Mouse (Mus musculus): ENCODE measurements around the gene Sfmbt2.
"Not testable (repeated sequence)": the region's sequence is repeated elsewhere in the genome, so short reads cannot be mapped to it uniquely, and the experiment has no call there.

Sfmbt2 gene

DNA sequence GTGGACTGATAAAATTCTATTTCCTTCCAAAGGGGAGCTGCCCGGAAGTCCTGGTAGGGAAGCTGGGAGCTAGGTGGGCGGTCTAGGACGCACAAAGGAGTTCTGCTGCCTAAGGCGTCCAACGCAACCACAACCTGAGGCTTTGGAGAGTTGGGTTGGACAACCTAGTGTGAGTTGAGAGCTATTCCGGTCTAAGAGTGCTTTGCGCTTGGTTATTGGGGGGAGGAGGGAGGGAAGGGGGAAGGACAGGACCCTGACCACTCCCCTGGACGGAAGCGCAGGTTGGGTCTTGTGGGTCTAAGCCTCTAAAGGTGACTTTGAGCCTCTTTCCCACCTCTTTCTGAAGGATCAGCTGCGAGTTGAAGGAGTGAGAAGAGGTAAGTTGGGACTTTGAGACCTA is at the start of gene Sfmbt2:
Gene Sfmbt2, plus strand, starts transcription at position 335 of the 400 bp plus-strand sequence.
- in situ Hi-C loops (cut with MboI; ENCODE audit: unreplicated experiment in 2 of 2): loop anchor here in 1 of 2 experiments (25.0 kb wide), 1 partner anchor 692 kb away; no protein-coding TSS in a partner anchor

DNA sequence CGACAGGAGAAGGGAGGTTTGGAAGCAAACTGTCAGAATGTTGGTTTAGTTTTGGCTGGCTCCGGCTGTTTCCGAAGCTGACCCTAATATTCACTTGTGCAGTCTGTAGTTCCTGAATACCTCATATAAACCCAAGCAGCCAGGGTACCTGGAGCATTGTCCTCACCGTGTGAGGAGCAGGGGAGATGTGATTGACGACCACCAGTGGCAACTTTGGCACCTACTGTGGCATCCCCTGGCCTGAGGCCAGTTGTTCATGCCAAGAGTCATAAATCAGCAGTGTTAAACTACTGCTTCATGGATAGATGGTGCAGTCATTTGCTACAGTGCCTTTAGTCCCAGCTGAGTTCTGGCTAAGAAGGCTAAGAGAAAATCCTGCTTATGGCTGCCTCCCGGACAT is 49.2 kb upstream of the Sfmbt2 start:
- in situ Hi-C loops (cut with MboI; ENCODE audit: unreplicated experiment in 2 of 2): no loop called here

DNA sequence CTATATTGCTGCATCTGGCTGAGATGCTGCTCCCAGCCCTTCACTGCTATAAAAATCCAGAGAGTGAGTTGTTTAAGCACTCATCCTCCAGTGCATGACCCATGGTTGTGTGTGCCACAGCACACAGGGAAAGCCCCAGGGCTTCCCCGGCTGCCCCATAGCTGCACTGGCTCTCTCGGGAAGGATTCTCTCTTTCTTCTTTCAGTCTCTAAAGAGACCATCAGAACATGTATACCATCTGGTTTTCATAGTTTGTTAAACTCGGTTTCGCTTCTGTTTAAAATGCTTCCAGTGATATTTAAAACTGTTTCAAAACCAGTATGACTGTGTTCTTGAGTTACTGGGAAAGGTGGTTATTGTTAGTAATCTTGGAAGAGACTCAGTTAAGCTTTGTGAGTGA is 47.1 kb upstream of the Sfmbt2 start:
- in situ Hi-C loops (cut with MboI; ENCODE audit: unreplicated experiment in 2 of 2): no loop called here

DNA sequence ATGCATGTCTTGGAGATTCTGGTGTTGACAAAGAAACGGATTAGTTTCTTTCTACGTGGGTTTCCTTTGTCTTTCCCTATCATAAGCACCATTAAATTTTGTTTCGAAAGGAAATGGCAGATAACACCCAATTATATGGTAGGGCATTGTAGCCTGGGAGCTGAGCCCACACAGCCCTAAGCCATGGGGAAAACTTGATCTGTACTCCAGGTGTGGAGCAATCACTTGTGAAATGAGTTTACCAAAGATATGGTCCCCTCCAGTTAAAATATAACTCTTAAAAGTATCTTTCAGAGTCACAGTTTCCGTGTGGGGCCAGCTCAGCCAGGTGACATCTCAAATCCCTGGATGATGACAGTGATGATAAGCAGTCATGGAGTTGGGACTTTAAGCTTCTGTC is 45.3 kb upstream of the Sfmbt2 start:
- in situ Hi-C loops (cut with MboI; ENCODE audit: unreplicated experiment in 2 of 2): no loop called here

DNA sequence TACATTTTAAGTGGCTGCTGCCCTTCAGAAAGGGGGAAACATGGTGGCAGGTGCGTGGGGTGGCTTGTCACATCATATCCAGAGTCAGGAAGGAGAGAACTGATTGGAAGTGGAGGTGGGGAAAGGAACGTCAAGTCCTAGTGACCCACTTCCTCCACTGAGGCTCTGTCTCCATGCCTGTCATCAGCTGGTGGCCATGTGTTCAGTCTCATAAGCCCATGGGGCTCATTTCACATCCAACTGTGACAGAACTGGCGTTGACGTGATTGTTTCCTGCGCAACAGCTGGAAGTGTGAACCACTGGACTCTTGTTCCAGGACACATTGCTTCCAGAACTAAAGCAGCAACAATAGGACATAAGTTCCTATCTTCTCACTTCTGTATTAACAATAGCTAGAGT is 40.1 kb upstream of the Sfmbt2 start:
- in situ Hi-C loops (cut with MboI; ENCODE audit: unreplicated experiment in 2 of 2): no loop called here

DNA sequence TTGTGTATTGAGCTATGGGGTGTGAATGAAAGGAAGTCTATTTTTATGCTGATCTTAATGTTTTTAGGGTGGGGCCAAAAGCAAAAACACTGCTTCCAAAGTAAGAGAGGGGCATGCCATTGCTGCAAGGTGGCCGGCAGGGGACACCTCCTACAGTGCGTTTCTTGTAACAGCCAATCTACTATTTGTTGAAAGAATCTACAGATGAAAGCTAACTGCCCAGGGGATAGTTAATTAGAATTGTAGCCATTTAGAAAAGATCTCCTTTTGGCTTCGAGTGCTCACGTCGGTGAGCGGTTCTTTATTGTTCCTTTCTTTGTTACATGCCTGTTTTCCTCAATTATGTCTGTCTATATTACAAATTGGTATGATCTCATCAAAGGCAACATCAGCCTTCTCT is 36.0 kb upstream of the Sfmbt2 start:
- in situ Hi-C loops (cut with MboI; ENCODE audit: unreplicated experiment in 2 of 2): no loop called here

DNA sequence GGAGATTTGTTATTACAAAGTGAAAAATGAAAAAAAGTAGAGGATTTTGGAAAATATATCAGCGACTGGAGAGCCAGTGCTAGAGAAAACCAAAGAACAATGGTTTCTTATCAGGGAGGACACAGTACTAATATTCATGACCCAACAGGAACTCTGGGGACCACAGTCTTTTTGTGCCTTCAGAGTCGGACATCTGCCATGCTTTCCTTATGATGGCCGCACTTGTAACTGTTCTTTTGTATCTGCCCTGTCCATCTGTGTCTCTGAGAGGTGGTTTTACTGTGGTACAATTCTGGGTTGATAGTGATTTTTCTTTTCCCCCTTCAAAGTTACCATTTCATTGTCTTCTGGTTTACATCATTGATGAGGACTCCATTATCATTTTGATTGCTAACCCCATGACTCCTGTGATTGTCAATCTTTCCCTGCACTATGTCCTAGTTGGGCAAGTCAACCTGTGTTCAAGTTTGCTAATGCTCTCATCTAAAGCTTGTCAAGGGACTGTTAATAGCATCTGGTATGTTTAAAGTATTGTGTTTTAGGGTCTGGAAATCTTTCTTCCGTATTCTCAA is 35.2 kb upstream of the Sfmbt2 start:
- in situ Hi-C loops (cut with MboI; ENCODE audit: unreplicated experiment in 2 of 2): no loop called here

DNA sequence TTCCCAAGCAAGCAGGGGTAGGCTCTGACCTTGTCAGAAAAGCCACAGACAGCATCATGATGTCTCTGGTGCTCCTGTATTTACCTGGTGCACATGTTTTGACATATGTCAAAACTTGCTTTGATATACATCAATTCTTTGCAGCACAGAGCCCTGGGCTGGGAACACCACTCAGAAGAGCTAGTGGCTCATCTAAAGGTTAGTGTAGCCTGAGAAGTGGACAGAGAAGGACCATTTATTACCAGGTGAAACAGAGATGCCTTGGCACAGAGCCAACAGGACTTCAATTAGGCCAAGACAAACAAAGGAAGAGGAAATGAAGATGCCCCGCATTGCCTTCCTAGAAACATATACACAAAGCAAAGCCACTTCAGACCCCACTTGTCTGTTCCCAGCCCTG is 30.3 kb upstream of the Sfmbt2 start:
- in situ Hi-C loops (cut with MboI; ENCODE audit: unreplicated experiment in 2 of 2): no loop called here

DNA sequence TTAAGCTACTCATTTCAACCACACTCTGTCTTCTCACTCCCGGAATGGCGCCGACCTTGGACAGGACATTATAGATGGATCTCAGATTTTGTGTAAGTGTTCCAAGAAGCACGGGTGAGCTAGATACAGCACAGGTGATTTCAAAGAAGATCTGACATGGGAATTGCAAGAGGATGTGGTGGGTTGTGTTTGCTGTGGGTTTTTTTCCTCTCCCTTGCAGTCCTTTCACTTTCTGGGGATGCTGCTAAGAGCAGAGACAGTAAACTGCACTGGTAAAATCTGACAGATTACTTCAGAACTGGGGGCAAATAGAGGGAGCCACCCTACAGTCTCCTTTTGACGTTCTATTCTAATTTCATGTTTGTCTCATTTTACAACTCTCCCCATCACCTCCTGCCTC is 26.8 kb upstream of the Sfmbt2 start:
- in situ Hi-C loops (cut with MboI; ENCODE audit: unreplicated experiment in 2 of 2): no loop called here

DNA sequence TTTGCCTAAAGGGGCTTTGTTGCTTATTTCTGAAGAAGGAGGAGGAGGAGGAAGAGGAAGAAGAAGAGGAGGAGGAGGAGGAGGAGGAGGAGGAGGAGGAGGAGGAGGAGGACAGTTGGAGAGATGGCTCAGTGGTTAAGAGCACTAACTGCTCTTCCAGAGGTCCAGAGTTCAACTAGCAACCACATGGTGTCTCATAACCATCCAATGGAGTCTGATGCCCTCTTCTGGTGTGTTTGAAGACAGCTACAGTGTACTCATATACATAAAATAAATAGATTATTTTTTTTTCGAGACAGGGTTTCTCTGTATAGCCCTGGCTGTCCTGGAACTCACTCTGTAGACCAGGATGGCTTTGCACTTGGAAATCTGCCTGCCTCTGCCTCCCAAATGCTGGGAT is 26.2 kb upstream of the Sfmbt2 start:
- in situ Hi-C loops (cut with MboI; ENCODE audit: unreplicated experiment in 2 of 2): not testable (repeated sequence)

DNA sequence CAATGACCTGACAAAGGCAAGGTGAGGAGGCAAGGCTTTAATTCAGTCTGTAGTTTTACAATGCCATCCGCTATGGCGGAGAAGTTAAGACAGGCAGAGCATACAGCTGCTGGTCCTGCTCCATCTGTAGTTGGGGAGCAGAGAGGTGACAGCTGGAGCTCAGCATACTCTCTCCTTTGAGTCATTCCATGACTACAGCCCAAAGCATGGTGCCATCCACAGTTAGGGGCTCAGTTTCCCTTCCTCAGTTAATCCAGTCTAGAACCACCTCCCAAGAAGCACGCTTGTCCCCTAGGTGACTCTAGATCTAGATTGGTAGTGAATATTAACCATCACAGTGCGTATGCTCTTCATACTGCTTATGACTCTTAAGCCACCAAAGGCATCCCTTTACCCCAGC is 23.1 kb upstream of the Sfmbt2 start:
- in situ Hi-C loops (cut with MboI; ENCODE audit: unreplicated experiment in 2 of 2): no loop called here

DNA sequence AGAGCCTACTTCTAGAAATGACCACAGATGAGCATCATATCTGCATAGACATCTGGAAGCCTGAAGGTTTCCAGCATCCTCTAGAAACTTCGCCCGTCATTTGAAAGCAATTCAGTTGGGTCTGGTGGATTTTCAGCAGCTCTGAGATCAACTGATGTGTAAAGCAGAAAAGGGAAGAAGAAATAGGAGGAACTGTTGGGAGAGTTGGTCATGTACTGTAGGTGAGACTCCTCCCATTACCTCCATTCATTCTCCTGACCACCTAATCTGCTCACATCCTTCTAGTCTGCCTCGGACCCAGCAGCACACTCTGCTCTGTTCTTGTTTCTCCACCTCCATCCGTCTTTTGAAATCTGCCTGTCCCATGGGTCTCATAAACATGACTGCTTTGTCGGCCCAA is 22.3 kb upstream of the Sfmbt2 start:
- in situ Hi-C loops (cut with MboI; ENCODE audit: unreplicated experiment in 2 of 2): no loop called here

DNA sequence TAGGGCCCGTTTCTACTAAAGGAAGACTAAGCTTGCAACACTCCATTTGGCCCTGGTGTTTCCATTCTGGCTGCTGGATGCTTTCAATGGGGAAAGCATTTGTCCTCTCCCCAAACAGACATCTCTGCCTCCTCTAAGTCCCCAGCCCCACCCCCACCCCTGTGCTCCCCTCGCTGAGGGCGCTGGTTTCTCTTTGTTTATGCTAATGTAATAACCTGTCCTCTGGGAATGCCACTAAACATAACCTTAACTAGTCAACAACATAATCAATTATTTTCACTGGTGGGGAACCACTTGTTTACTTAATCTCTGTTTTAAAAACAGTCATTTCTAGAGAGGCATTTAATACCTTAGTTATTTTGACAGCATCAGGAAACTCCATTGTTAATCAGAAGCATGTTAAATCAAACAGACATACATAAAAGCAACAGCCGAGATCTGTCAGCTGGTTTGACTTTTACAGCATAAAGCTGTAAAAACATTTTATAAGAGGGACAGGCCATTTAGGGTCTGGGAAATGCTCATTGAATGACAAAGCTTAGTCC is 20.0 kb upstream of the Sfmbt2 start:
- in situ Hi-C loops (cut with MboI; ENCODE audit: unreplicated experiment in 2 of 2): loop anchor here in 1 of 2 experiments (25.0 kb wide), 1 partner anchor 712 kb away; no protein-coding TSS in a partner anchor

DNA sequence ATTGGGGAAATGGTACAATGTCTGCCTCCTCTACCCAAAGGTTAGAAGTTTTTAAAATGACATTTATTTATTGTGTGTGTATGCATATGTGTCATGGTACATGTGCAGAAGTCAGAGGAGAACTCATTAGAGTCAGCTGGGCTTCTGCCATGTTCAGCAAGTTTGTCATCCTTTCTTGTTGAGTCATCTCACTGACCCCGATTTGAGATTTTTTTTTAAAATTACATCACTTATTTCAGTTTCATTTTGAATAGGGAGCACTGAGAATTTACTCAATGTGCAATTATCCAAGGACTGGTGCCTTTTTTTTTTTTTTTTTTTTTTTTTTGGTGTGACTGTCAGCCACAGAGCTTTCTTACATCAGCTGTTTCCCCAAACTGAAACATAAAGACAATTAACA is 19.2 kb upstream of the Sfmbt2 start:
- in situ Hi-C loops (cut with MboI; ENCODE audit: unreplicated experiment in 2 of 2): loop anchor here in 1 of 2 experiments (25.0 kb wide), 1 partner anchor 711 kb away; no protein-coding TSS in a partner anchor

DNA sequence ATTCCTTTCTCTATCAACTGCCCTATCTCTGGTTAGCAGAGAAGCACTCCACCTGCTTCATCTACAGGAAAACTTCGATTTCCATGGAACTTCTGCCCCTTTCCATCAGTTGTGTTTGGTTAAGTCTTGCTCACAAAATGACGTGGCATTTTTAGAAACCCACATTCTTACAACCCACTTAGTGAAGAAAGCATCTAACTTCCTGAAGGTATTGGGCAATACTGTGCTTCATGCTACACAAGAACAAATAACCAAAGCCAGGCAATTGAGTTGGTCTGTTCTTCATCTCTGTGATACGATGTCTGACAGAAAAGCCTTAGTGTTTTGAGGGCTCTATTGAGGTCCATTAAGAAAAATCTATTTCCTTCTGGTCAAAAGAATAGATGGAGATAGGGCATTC is 17.4 kb upstream of the Sfmbt2 start:
- in situ Hi-C loops (cut with MboI; ENCODE audit: unreplicated experiment in 2 of 2): loop anchor here in 1 of 2 experiments (25.0 kb wide), 1 partner anchor 709 kb away; no protein-coding TSS in a partner anchor

DNA sequence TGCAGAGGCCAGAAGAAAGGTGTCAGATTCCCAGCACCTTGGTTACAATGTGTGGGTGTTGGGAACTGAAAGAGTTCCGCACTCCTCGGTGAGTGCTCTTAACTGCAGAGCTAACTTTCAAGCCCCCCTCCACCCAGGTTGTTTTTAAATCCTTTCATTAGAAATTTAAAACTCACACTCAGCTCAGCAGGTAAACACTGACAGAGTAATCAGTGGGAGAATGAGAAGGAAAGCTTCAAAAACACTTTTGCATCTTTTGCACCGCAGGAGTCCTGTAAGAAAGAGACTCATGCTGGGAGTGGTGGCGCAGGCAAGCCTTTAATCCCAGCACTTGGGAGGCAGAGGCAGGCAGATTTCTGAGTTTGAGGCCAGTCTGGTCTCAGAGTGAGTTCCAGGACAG is 16.4 kb upstream of the Sfmbt2 start:
- in situ Hi-C loops (cut with MboI; ENCODE audit: unreplicated experiment in 2 of 2): loop anchor here in 1 of 2 experiments (25.0 kb wide), 1 partner anchor 708 kb away; no protein-coding TSS in a partner anchor

DNA sequence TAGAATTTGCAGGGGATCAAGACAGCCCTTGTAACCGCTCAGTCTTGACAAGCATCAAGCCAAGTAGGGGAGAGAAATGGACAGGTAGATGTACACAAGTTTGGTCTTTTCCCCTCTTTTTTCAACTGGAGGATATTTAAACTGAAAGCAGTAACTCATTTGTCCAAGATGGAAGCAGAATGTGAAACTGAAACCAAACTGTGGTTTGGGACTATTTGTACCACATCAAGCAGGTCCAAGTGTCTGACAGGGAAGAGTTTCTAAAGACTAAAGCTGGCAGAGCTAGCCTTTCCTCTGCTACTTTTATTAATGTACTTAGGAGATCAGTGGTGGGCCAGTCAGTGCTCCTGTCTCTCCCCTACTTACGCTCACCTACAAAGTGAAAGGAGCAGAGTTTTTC is 10.4 kb upstream of the Sfmbt2 start:
- in situ Hi-C loops (cut with MboI; ENCODE audit: unreplicated experiment in 2 of 2): loop anchor here in 1 of 2 experiments (25.0 kb wide), 1 partner anchor 702 kb away; no protein-coding TSS in a partner anchor

DNA sequence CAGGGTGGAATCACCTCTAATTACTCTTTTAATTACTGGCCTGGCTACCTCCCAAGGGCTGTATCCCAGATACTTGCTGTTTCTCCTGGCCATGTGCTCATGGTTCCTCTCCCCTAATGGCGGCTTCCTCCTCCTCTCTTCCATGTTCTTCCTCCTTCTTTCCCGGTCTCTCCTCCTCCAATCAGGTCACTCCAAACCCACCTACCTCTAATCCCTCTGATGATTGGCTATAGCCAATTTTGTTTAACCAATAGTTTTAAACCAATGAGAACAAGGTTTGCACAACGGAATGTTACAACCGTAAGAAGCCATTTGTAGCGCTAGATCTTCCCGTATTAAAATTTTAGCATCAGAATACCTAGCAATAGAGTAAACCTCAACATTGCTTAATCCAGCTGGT is 5.2 kb upstream of the Sfmbt2 start:
- in situ Hi-C loops (cut with MboI; ENCODE audit: unreplicated experiment in 2 of 2): loop anchor here in 1 of 2 experiments (25.0 kb wide), 1 partner anchor 697 kb away; no protein-coding TSS in a partner anchor

DNA sequence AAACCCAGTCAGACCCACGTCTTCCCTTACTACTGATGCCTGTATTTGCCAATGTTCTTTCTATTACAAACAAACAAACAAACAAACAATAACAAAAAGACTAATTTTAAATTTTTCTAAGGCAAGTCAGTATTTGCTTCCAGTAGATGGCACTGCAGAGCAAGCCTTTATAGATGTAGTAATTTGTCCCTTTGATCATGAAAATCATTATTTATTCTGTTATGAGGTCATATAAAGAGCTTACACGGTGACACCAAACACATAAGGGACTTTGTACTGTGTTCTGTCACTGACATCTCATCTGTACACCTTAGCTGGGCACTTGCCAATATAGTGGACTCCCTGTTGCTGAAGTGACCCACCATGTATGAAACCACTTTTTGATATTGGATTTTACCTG is 4.0 kb upstream of the Sfmbt2 start:
- in situ Hi-C loops (cut with MboI; ENCODE audit: unreplicated experiment in 2 of 2): loop anchor here in 1 of 2 experiments (25.0 kb wide), 1 partner anchor 696 kb away; no protein-coding TSS in a partner anchor

DNA sequence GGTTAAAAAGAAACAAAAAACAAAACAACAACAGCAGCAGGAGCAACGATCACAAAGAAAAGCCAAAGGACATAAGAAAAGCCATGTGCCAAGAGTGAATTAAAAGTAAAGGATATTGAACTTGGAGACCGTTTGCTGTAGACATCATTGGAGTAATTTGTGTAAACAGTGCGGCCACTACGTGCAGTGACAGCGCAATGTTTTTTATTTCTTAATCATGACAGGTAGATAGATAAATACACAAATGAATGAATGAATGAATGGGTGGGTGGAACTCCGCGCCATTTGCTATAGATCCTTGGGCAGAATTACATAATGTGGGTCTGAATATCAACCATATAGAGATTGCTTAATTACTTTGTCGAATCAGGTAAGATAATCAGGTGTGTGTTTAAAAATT is 634 bp upstream of the Sfmbt2 start:
- in situ Hi-C loops (cut with MboI; ENCODE audit: unreplicated experiment in 2 of 2): loop anchor here in 1 of 2 experiments (25.0 kb wide), 1 partner anchor 693 kb away; no protein-coding TSS in a partner anchor

DNA sequence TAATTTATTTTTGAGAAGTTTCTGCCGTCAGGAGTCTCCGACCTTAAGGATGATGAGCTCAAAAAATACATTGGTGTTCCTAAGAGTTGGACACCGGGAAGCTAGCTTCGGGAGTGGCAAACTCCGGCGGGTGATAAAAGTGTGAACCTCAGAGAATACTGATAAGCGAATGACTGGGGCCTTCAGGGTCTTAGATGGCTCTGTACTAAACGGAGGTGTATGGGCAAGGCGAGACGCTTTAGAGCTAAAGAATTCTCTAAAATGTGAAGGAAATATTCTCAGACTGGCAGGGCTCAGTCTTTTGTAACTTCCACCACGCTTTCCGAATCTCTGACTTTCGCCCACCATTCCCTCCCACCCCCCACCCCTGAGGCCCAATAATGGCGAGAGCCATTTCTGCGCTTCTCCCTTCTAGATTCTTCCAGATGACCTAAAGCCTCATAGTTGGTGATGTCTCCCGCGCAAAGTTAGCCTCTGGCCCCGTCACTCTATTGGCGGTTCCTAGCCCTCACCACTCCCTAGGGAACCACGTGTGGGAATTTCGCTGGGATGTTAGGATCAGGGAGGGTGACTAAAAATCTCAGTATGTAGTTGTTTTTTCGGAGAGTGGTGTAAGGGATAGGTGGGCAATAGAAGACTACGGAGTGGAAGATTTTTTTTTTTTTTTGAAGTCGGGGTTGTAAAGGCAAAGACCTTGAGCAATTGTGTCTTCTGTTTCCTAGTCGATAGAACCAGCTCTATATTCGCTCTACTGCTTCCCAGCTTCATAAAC is 563 bp downstream of the Sfmbt2 start:
- in situ Hi-C loops (cut with MboI; ENCODE audit: unreplicated experiment in 2 of 2): loop anchor here in 1 of 2 experiments (25.0 kb wide), 1 partner anchor 691 kb away; no protein-coding TSS in a partner anchor
